ENCODE assay signal across 23 mouse cellular contexts in the genomic region with DNA sequence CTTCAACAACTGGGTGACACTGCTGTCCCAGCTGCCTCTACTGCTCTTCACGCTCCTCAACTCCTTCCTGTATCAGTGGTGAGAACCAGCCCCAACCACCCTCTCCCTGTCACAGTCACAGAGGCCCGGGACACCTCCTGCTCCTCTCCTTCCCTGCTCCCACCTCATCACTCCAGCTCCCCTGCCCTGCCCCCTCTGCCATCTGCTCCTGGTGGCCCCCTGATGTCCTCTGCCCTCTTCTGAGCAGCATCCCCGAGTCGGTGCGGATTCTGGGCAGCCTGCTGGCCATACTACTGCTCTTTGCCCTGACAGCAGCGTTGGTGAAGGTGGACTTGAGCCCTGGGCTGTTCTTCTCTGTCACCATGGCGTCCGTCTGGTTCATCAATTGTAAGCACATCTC. TPM values are rescaled to one million over a fixed set of nuclear protein-coding genes. Genes with fewer than 3 reads are reported as not detected.
DNase-seq lines count a peak whose midpoint lies in the region; ATAC-seq lines count a peak whose summit lies in the region.
"Had no signal": no experiment of that assay in that cellular context is flagged by ENCODE, and none has a peak within 500 bp of the region (broad histone marks: within the 10 kb centered on the region; RNA-seq: fewer than 3 reads in every experiment).

No protein-coding gene starts in this region.

- H3K4me3 ChIP-seq in hindbrain, embryonic 13.5 days = no peak overlapping the region
- no peak overlapping the region for H3K4me3 ChIP-seq in hindbrain, embryonic 12.5 days
- H3K4me3 ChIP-seq: embryonic facial prominence, embryonic 12.5 days; forebrain, embryonic 13.5 days; forebrain, embryonic 15.5 days had no signal

- H3K9ac ChIP-seq in hindbrain, embryonic 13.5 days = peak overlapping the region; percentile 29; the same call in 1 of the 2 replicates
- H3K9ac ChIP-seq in hindbrain, embryonic 12.5 days = no peak overlapping the region
- H3K9ac ChIP-seq: embryonic facial prominence, embryonic 12.5 days; forebrain, embryonic 13.5 days; forebrain, embryonic 15.5 days; forebrain, postnatal 0 days had no signal

- no peak for ATAC-seq in cerebellum, adult (ENCODE audit: insufficient number of reproducible peaks, low FRiP score, low TSS enrichment)
- no peak for ATAC-seq in hindbrain, embryonic 13.5 days (ENCODE audit: low FRiP score)
- no peak for ATAC-seq in hindbrain, embryonic 12.5 days (ENCODE audit: low FRiP score)
- ATAC-seq: activated CD4-positive, CD25-positive, alpha-beta regulatory T cell, adult 4 months; CD4-positive, CD25-positive, alpha-beta regulatory T cell, adult 4 months; forebrain, embryonic 13.5 days; forebrain, embryonic 15.5 days; forebrain, postnatal 0 days; Patski had no signal

- peaks cover 14% of the 10 kb centered on the region for H3K4me1 ChIP-seq in hindbrain, embryonic 13.5 days (replicated peaks)
- H3K4me1 ChIP-seq in hindbrain, embryonic 12.5 days = no peaks in the 10 kb centered on the region

- DNase-seq in cerebellum, adult 11-12 months = peak; percentile 44
- DNase-seq in cerebellum, adult 18-20 months = no peak
- DNase-seq in cerebellum, postnatal 10 days = peak; percentile 60 to 72
- no peak for DNase-seq in cerebellum, adult 11 months
- DNase-seq in cerebellum, postnatal 25 days = peak; percentile 30 to 55
- DNase-seq: adrenal gland, adult 8-10 months; adrenal gland, postnatal 14 days; adrenal gland, postnatal 36 days; B cell, adult 2 months; cerebellum, adult 2 months; cerebellum, postnatal 36 days; forebrain, postnatal 0 days had no signal

- H3K27me3 ChIP-seq in hindbrain, embryonic 13.5 days = no peaks in the 10 kb centered on the region
- H3K27me3 ChIP-seq in hindbrain, embryonic 12.5 days = no peaks in the 10 kb centered on the region
- H3K27me3 ChIP-seq: embryonic facial prominence, embryonic 12.5 days; forebrain, embryonic 13.5 days; forebrain, embryonic 15.5 days; Patski had no signal

- no peaks in the 10 kb centered on the region for H3K9me3 ChIP-seq in hindbrain, embryonic 13.5 days
- H3K9me3 ChIP-seq in hindbrain, embryonic 12.5 days (replicated peaks) = no peaks in the 10 kb centered on the region
- H3K9me3 ChIP-seq: embryonic facial prominence, embryonic 10.5 days; embryonic facial prominence, embryonic 12.5 days; forebrain, embryonic 13.5 days; forebrain, embryonic 15.5 days; G1E had no signal

- no peak overlapping the region for H3K27ac ChIP-seq in hindbrain, embryonic 13.5 days
- H3K27ac ChIP-seq in hindbrain, embryonic 12.5 days = no peak overlapping the region
- H3K27ac ChIP-seq: embryonic facial prominence, embryonic 10.5 days; embryonic facial prominence, embryonic 12.5 days; forebrain, embryonic 13.5 days; forebrain, embryonic 15.5 days had no signal

- peaks cover 45% of the 10 kb centered on the region for H3K36me3 ChIP-seq in hindbrain, embryonic 13.5 days
- peaks cover 35% of the 10 kb centered on the region for H3K36me3 ChIP-seq in hindbrain, embryonic 12.5 days

- H3K4me2 ChIP-seq in hindbrain, embryonic 13.5 days = no peak overlapping the region
- H3K4me2 ChIP-seq in hindbrain, embryonic 12.5 days (replicated peaks) = no peak overlapping the region
- H3K4me2 ChIP-seq: embryonic facial prominence, embryonic 12.5 days; forebrain, embryonic 13.5 days; forebrain, embryonic 15.5 days had no signal

- 87% methylated on average over 8 of the region's 8 CpGs for WGBS in hindbrain, embryonic 13.5 days
- 86% methylated on average over 8 of the region's 8 CpGs for WGBS in hindbrain, embryonic 12.5 days

RNA-seq across cellular contexts. Expression of gene Slc29a2, which starts 2.5 kb away (rescaled TPM):
- polyA plus RNA-seq in hindbrain, embryonic 13.5 days (2015; fragmentation: Nextera tagmentation; extraction: Ambion mirVana) = 10.4 and 11.3 TPM in 2 replicates
- 5.3 and 7.2 TPM in 2 replicates for polyA plus RNA-seq in hindbrain, embryonic 12.5 days (2016; fragmentation: Nextera tagmentation; extraction: Ambion mirVana)

RNA-seq across cellular contexts. Expression of gene B4gat1, which starts 12.5 kb away (rescaled TPM):
- polyA plus RNA-seq in hindbrain, embryonic 13.5 days (2015; fragmentation: Nextera tagmentation; extraction: Ambion mirVana) = 61.2 and 66.0 TPM in 2 replicates
- polyA plus RNA-seq in hindbrain, embryonic 12.5 days (2016; fragmentation: Nextera tagmentation; extraction: Ambion mirVana) = 43.8 and 48.7 TPM in 2 replicates

RNA-seq across cellular contexts. Expression of gene AC124502.3, which starts 12.6 kb away (rescaled TPM):
- polyA plus RNA-seq in hindbrain, embryonic 13.5 days (2015; fragmentation: Nextera tagmentation; extraction: Ambion mirVana) = 3.9 and 5.9 TPM in 2 replicates
- polyA plus RNA-seq in hindbrain, embryonic 12.5 days (2016; fragmentation: Nextera tagmentation; extraction: Ambion mirVana) = 2.5 and 4.0 TPM in 2 replicates

RNA-seq across cellular contexts. Expression of gene Brms1, which starts 15.0 kb away (rescaled TPM):
- polyA plus RNA-seq in hindbrain, embryonic 13.5 days (2015; fragmentation: Nextera tagmentation; extraction: Ambion mirVana) = 46.0 and 48.2 TPM in 2 replicates
- polyA plus RNA-seq in hindbrain, embryonic 12.5 days (2016; fragmentation: Nextera tagmentation; extraction: Ambion mirVana) = 56.9 and 61.2 TPM in 2 replicates

RNA-seq across cellular contexts. Expression of gene Rin1, which starts 24.2 kb away (rescaled TPM):
- 1.1 and 1.5 TPM in 2 replicates for polyA plus RNA-seq in hindbrain, embryonic 13.5 days (2015; fragmentation: Nextera tagmentation; extraction: Ambion mirVana)
- 1.4 and 1.6 TPM in 2 replicates for polyA plus RNA-seq in hindbrain, embryonic 12.5 days (2016; fragmentation: Nextera tagmentation; extraction: Ambion mirVana)

Comparison
In these comparisons a context has a peak if more than half of its experiments do, and no peak if none do; other contexts are left out.
1. DNase-seq: peak in cerebellum, adult 11-12 months (single experiment), cerebellum, postnatal 10 days (2 of 2) and cerebellum, postnatal 25 days (2 of 2); none in cerebellum, adult 18-20 months (0 of 2) and cerebellum, adult 11 months (single experiment).